Mouse (Mus musculus): ENCODE measurements around the gene Acoxl.

The Acoxl gene

GRCm38 (mm10) chr2:127838576-127838975 lies at the start of gene Acoxl:
Acoxl (plus strand) TSS chr2:127838876.
- no peak for DNase-seq

GRCm38 (mm10) chr2:127789138-127789537 lies 49.5 kb upstream of the Acoxl start:
- DNase-seq = no peak

- no peak for DNase-seq
These were observed 48.9 kb upstream of the Acoxl start for GRCm38 (mm10) chr2:127789651-127790270.

- peak; percentile 84 for DNase-seq
These were observed 46.6 kb upstream of the Acoxl start, which contains the start of gene Mtln for GRCm38 (mm10) chr2:127791919-127792603. Mtln (minus strand) TSS chr2:127792488.

- peak; percentile 95 for DNase-seq
These were observed 7.1 kb upstream of the Acoxl start, which contains the start of gene Bub1 for GRCm38 (mm10) chr2:127831401-127832102. Bub1 (minus strand) TSS chr2:127831865.

- DNase-seq = no peak
These were observed 6.4 kb upstream of the Acoxl start for GRCm38 (mm10) chr2:127832103-127832832.

- DNase-seq = peak; percentile 43
These were observed 5.9 kb upstream of the Acoxl start for GRCm38 (mm10) chr2:127832833-127833190.

- no peak for DNase-seq
These were observed 749 bp downstream of the Acoxl start for GRCm38 (mm10) chr2:127839425-127839824.

- DNase-seq = no peak
These were observed 2.7 kb downstream of the Acoxl start for GRCm38 (mm10) chr2:127841402-127841801.

GRCm38 (mm10) chr2:127842421-127842820 lies 3.7 kb downstream of the Acoxl start:
- DNase-seq = no peak

- no peak for DNase-seq
These were observed 6.8 kb downstream of the Acoxl start for GRCm38 (mm10) chr2:127845346-127845982.

GRCm38 (mm10) chr2:127846008-127846407 lies 7.3 kb downstream of the Acoxl start:
- DNase-seq = no peak

- no peak for DNase-seq
These were observed 7.9 kb downstream of the Acoxl start for GRCm38 (mm10) chr2:127846571-127846970.

GRCm38 (mm10) chr2:127850371-127850770 lies 11.7 kb downstream of the Acoxl start:
- no peak for DNase-seq

GRCm38 (mm10) chr2:127854332-127854991 lies 15.8 kb downstream of the Acoxl start:
- DNase-seq = no peak

- DNase-seq = no peak
These were observed 25.7 kb downstream of the Acoxl start for GRCm38 (mm10) chr2:127864381-127864780.

- DNase-seq = peak; percentile 40
These were observed 42.4 kb downstream of the Acoxl start for GRCm38 (mm10) chr2:127881063-127881462.

- DNase-seq = peak; percentile 90
These were observed 50.8 kb downstream of the Acoxl start for GRCm38 (mm10) chr2:127889432-127889831.

GRCm38 (mm10) chr2:127889979-127890378 lies 51.3 kb downstream of the Acoxl start:
- DNase-seq = no peak

GRCm38 (mm10) chr2:127890526-127890925 lies 51.9 kb downstream of the Acoxl start:
- peak; percentile 21 for DNase-seq

- DNase-seq = peak; percentile 16
These were observed 52.4 kb downstream of the Acoxl start for GRCm38 (mm10) chr2:127891056-127891455.

GRCm38 (mm10) chr2:127894890-127895289 lies 56.2 kb downstream of the Acoxl start:
- no peak for DNase-seq

Data from thymus, postnatal 14 days (tissue).